Mouse (Mus musculus) testis, adult 2 months (tissue): ENCODE results near the gene Meox1.

ENCODE experiments used
- CTCF ChIP-seq: fragments of 200-500 bp; IDR thresholded peaks from 2 replicates; pipeline ENCODE4 v1.5.1; 2012; ENCODE audit warnings: low read depth, mild to moderate bottlenecking, inconsistent platforms, low read length, moderate library complexity; ENCODE audit not compliant: control insufficient read depth, insufficient read depth, insufficient replicate concordance
- POLR2A ChIP-seq: fragments of 200-500 bp; IDR thresholded peaks from 2 replicates; pipeline ENCODE4 v1.6.1; 2012; ENCODE audit warnings: low read depth, mild to moderate bottlenecking, inconsistent platforms, low read length, moderate library complexity; ENCODE audit not compliant: control insufficient read depth

DNA sequence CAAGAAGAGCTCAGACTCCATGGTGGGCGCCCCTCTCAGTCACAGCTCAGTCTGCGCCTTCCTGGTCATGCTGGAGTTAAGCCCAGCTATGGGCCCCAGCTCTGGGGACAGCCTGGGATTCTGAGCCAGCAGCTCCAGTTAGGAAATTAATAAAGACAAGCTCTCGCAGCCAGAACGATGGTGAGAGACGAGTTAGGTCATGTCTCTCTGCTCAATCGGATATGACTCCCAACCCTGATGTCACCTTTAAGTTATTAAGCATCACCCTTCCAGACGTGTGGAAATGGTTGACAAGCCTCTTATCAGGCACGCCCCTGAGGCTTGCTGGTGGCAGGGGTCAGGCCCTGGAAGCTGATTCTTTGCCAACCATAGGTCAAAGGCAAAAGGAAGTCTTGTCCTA lies 20.3 kb downstream of the Meox1 start:
- TF ChIP-seq POLR2A, result no peak
- no peak for TF ChIP-seq CTCF
